Mouse (Mus musculus) ZHBTc4 (cell line): Measurements from ENCODE around the gene Fam189b.
A peak's percentile ranks its signal among the peaks of the same experiment; 100 is the strongest.

Experiments used
- DNase-seq: peaks from one replicate; pipeline ENCODE4 v3.0.0-alpha.2; 2011; ENCODE audit warnings: low read depth, low spot score

Gene Fam189b

GRCm38 (mm10) chr3:89165268-89165870 lies 17.6 kb upstream of the Fam189b start:
- no peak for DNase-seq

- DNase-seq: no peak
Observed at GRCm38 (mm10) chr3:89166945-89167344, 16.0 kb upstream of the Fam189b start.

DNA sequence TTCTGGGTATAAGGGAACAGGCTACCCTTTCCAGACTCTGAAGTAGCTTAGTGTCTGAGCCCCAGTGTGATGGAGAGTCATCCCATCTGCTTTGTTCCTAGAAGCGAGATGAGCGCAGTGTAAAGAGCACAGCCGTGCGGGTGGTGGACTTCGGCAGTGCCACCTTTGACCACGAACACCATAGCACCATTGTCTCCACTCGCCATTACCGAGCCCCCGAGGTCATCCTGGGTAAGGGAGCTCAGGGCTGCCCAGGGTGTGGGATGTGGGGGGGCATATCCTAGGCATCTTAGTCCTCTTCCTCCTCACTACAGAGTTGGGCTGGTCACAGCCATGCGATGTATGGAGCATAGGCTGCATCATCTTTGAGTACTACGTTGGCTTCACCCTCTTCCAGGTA lies 8.1 kb upstream of the Fam189b start:
- no peak for DNase-seq

DNA sequence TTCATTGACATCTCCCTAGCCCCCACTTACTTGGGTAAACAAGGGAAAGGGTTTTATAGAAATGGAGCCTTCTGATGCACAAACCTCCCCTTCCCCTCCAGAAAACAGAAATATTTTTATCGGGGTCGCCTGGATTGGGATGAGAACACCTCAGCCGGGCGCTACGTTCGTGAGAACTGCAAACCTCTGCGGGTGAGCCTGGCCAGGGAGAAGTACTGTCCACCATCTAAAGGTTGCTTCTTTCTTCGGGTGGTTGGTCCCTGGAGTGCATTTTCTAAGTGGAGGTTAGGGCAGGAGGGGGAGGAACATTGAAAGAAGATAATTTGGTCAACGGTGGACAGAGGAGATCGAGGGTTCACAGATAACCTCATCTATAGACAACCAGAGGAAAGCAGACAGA lies 7.4 kb upstream of the Fam189b start:
- DNase-seq: no peak

GRCm38 (mm10) chr3:89176421-89176820 lies 6.5 kb upstream of the Fam189b start:
- DNase-seq: no peak

- peak; percentile 99 for DNase-seq
Observed at GRCm38 (mm10) chr3:89177242-89178106, 5.5 kb upstream of the Fam189b start, which contains the start of gene Scamp3. TSS of gene Scamp3 (plus strand) at chr3:89177473.

GRCm38 (mm10) chr3:89178107-89178385 lies 4.9 kb upstream of the Fam189b start:
- no peak for DNase-seq

- no peak for DNase-seq
Observed at GRCm38 (mm10) chr3:89179056-89179455, 3.9 kb upstream of the Fam189b start.

- DNase-seq: no peak
Observed at GRCm38 (mm10) chr3:89181749-89182500, 1.0 kb upstream of the Fam189b start.

GRCm38 (mm10) chr3:89182531-89183057 lies 349 bp upstream of the Fam189b start:
- DNase-seq: no peak

GRCm38 (mm10) chr3:89183959-89184315 lies 994 bp downstream of the Fam189b start:
- no peak for DNase-seq

DNA sequence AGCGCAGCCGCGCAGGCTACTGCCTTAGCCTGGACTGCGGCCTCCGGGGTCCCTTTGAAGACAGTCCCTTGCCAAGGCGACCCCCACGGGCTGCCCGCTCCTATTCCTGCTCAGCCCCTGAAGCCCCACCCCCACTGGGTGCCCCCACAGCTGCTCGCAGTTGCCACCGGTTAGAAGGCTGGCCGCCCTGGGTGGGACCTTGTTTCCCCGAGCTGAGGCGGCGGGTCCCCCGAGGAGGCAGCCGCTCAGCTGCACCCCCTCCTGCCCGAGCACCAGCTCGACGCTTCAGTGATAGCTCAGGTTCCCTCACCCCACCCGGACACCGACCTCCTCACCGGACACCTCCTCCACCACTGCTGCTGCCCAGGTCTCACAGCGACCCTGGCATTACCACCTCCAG lies 4.3 kb downstream of the Fam189b start:
- DNase-seq: peak; percentile 40

GRCm38 (mm10) chr3:89187690-89188477 lies 4.9 kb downstream of the Fam189b start:
- DNase-seq: no peak

GRCm38 (mm10) chr3:89188478-89188875 lies 5.5 kb downstream of the Fam189b start:
- DNase-seq: peak; percentile 61

GRCm38 (mm10) chr3:89190436-89190835 lies 7.5 kb downstream of the Fam189b start:
- no peak for DNase-seq

DNA sequence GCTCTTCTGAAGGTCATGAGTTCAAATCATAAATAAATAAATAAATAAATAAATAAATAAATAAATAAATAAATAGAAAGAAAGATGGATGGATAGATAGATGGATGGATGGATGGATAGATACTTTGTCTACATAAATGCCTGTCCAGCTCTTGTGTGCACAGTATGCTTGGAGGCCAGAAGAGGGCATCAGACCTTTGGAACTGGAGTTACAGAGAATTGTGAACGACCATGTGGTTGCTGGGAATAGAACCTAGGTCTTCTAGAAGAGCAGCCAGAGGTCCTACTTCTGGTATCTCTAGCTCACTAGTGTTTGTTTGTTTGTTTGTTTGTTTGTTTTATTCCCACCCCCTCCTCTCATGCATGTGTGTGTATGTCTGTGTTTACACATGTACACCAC lies 10.4 kb downstream of the Fam189b start:
- no peak for DNase-seq

GRCm38 (mm10) chr3:89193853-89194252 lies 10.9 kb downstream of the Fam189b start:
- no peak for DNase-seq

- peak; percentile 96 for DNase-seq
Observed at GRCm38 (mm10) chr3:89195979-89196877, 13.3 kb downstream of the Fam189b start.

DNA sequence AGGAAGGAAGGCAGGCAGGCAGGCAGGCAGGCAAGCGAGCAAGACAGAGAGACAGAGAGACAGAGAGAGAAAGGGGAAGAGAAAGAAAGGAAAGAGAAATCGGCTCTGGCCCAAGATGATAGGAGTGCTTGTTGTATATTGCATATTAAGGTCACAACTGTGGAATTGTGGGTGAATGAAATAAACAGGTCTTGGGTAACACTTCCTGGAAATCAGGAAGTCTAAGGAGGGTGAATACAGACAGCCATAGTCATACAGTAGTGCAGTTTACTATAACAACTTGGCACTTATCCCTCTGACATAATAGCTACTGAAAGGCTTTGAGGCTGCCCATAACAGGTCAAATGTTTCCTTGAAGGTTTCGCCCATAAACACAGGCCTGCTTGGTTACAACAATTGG lies 16.9 kb downstream of the Fam189b start:
- DNase-seq: no peak
